Mouse (Mus musculus): Measurements from ENCODE around the gene Abat. TPM values are rescaled to one million over a fixed set of nuclear protein-coding genes. Genes with fewer than 3 reads are reported as not detected.

Abat gene
- total RNA-seq (2021), result 51.9 and 61.8 TPM in 2 replicates
- long read RNA-seq, full-length matches to known transcripts, result 29 of 61 reads
- long read RNA-seq, partial matches to known transcripts, result 28 of 61 reads
- long read RNA-seq, other reads (novel, unspliced or antisense), result 4 of 61 reads

GRCm38 (mm10) chr16:8513236-8513906 is at the start of gene Abat:
Gene Abat (plus strand): TSS chr16:8513429.
- DNase-seq, result peak; percentile 94

DNA sequence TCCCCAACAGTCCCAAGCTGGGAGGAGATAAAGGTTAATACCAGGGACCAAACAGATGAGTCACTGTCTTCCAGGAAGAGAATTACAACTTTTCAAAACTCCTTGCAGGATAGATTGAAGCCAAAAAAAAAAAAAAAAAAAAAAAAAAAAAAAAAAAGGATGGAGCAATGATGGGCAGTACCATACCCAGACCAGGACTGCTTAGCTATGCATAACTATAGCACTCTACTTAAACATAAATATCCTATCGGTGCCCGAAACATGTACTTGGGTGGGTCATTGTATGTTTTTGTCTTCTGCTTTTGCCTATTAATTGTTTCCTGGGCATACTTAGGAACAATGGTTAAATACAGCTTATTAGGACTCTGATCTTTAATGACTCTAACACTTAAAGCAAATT is 43.1 kb upstream of the Abat start:
- no peak for DNase-seq

GRCm38 (mm10) chr16:8470603-8471481 is 42.4 kb upstream of the Abat start, which contains the start of gene Mettl22:
Gene Mettl22 (plus strand): TSS chr16:8470788.
- DNase-seq, result peak; percentile 91

- DNase-seq, result no peak
Measured at GRCm38 (mm10) chr16:8487396-8488005, 25.7 kb upstream of the Abat start.

GRCm38 (mm10) chr16:8489340-8489739 is 23.9 kb upstream of the Abat start:
- no peak for DNase-seq

DNA sequence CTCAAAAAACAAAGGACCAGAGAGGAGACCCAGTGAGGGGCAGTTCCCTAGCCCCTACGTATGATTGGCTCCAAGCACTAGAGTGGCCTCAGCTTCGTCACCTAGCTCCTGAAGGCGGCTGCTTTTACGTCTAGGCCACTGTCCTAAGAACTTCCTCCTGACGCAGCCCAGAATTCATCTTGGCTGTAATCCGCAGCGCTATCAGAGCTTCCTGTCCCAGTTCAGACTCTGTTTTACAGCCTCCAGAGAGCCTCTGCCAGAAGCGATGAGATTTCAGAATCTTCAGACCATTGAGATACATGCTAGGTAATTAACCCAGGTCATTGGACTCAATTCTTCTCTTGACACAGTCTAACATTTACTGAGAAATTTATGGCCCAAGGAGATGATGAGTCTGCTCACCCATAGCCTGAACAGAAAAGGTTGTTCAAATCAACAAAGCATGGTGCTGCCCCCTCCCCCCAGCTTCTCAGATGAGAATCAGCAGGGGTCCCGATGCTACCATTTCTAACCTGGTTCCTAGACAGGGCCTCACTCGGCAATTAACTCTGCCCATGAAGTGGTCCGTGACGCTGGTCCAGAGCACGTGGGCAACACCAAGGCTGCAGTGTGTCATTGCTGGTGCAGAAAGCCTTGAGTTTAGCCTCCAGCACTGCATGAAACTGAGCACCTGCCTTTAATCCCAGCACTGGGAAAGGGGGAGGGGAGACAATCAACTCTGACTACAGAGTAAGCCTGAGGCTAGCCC is 21.3 kb upstream of the Abat start:
- peak; percentile 36 for DNase-seq

GRCm38 (mm10) chr16:8494268-8494667 is 19.0 kb upstream of the Abat start:
- peak; percentile 55 for DNase-seq

- no peak for DNase-seq
Measured at GRCm38 (mm10) chr16:8496967-8497366, 16.3 kb upstream of the Abat start.

GRCm38 (mm10) chr16:8504271-8504670 is 9.0 kb upstream of the Abat start:
- DNase-seq, result no peak

GRCm38 (mm10) chr16:8509894-8510293 is 3.3 kb upstream of the Abat start:
- peak; percentile 31 for DNase-seq

DNA sequence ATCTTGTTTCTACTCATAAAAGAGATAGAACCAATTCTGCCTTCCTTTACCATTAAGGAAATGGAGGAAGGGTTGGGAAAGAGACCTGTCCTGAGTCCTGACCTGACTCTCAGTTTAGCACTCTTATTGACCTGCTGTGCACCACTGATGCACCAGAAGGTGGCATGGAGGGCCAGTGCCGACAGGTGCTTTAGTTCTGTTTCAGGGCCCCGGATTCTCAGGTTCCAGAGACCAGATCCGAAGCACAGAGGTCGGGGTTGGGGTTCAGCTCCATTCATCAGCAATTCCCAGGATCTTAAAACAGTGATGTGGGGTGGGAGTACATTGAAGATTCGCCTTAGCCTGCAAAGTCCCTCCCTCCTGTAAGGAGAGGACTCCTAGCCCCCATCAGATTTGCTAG is 399 bp upstream of the Abat start:
- no peak for DNase-seq

DNA sequence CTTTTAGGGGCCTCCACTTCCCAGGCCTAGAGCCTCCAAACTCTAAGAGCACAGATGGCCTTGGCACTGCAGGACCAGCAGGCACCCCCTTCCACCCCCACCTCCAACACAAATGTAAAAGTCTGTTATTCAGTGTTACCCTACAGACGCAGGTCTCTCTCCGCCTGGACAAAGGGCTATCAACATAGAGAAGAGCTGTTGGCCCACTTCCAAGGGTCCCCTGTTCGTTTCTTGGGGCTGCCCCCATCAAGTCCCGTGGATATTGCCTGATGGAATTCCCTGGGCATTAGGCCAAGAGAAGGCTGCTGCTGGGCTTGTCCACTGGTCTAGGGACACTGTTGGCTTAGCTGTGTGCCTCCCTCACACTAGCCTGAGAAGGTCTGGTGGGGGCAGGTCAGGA is 951 bp downstream of the Abat start:
- DNase-seq, result peak; percentile 15

DNA sequence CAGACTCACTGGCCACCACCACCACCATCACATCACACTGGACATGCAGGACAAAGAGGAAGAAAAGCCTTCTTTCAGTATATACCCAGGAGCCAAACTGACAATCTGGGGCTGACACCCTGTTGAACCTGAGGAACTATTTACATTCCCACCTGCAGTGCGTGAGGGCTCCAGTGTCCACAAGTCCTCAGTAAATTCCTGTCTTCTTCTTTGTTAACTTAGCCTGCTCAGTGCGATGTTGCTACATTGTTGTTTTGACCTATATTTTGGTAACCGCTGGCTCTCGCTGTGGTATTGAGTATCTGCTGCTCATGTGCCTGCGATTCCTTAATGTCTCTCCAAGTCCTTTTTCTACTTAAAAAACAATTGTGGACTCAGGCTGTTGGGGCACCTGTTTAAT is 7.3 kb downstream of the Abat start:
- no peak for DNase-seq

- DNase-seq, result no peak
Measured at GRCm38 (mm10) chr16:8521322-8521721, 8.1 kb downstream of the Abat start.

GRCm38 (mm10) chr16:8523480-8524144 is 10.4 kb downstream of the Abat start:
- DNase-seq, result peak; percentile 8

DNA sequence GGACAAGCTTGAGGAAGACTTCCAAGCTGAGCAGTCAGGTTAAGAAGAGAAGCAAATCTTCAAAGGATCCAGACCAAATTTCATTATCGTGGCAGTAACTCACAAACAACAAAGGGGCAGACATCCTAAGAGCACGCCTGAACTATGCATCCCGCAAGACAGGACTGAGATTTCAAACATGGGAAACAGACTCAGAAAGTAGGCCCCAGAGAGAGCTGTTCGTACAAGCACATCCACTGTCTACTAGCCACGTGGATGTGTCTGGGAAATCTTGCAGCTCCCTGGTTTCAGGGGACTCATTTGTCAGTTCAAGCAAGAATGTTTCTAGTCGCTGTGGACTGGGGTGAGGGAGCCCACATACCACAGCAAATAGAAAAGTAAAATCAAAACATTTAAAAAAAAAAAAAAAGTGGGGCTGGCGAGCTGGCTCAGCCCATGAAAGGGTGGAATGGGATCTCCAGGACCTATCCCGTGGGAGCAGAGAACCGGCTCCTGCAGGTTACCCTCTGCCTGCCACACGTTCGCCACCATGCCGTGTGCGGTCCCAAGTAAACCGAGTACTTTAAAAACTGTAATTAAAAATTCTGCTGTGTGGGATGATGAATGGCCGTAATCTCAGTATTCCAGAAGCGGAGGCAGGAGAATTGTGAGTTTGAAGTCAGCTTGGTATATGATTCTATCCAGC is 11.1 kb downstream of the Abat start:
- DNase-seq, result no peak

DNA sequence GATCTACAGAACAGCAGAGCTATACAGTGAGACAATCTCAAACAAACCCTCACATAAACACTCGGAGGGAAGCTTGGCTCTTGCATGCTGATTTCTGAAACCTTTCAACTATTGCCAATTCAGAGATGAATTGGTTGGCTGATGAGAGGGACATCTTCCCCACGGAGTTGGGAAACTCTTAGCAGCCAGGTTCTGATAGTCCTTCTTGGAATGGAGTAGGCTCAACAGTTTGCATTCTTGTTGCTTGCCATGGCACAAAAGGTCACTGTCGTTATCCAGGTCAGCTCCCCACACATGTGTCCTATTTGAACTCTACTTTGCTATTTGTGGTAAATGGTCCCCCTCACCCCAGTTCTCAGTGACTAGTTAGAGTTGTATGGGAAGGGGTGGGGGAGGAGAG is 12.1 kb downstream of the Abat start:
- DNase-seq, result no peak

DNA sequence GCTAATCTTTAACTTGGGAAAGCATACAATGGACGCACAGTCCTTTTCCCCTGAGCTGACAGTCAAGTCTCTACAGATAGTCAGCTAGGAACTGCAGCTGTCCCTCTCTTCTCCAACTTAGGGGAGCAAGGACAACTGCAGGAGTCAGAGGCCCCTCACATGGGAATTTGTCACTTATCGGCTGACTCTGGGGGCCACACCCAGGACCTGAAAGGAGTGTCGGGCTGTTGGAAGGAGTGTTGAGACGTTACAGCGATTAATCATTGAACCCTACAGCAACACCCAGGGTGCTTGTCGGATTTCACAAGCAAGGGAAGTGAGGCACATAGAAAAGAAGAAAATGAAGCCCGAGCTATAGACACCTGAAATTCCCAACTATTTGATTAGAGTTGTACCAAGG is 12.6 kb downstream of the Abat start:
- no peak for DNase-seq

- DNase-seq, result no peak
Measured at GRCm38 (mm10) chr16:8529389-8529788, 16.2 kb downstream of the Abat start.

- no peak for DNase-seq
Measured at GRCm38 (mm10) chr16:8530018-8530417, 16.8 kb downstream of the Abat start.

DNA sequence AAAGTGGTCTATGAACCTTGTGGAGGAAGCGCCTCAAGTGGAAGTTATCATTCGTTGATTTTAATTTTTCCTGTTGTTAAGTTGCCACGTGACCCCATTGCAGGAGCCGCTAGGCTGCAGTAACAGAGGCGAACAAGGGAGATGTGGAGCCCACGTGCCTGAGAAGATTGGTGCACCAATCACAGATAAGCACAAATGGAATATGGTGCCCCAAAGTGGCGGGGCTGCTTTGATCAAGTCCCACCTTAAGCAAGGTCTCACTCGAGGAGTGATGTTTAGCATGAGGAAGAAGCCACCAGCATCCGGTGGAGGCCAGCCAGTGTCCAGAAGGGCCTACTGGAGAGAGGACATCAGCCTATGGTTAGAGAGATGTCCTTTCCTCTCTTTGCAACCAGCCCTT is 19.2 kb downstream of the Abat start:
- no peak for DNase-seq

All from adrenal gland, postnatal 25 days (tissue).